Mouse (Mus musculus) heart, postnatal 0 days (tissue): ENCODE data around the gene Nacc2. TPM values are rescaled to one million over a fixed set of nuclear protein-coding genes. Genes with fewer than 3 reads are reported as not detected.

Source experiments
- ATAC-seq: fragments of 200-750 bp; cut with Nextera tagmentation; 2 replicates; pipeline ENCODE4 v1.8.0; 2017; ENCODE audit warnings: low read depth, moderate number of reproducible peaks, moderate library complexity; ENCODE audit not compliant: insufficient read depth
- DNase-seq: peaks from one replicate; pipeline ENCODE4 v3.0.0-alpha.2; 2016; ENCODE audit warnings: low spot score
- H3K27ac ChIP-seq: fragments of 300-500 bp; sonication (generic); 2 replicates; pipeline ENCODE4 v1.5.1; 2014; ENCODE audit warnings: low read depth, mild to moderate bottlenecking
- H3K27me3 ChIP-seq: fragments of 300-500 bp; sonication (generic); 2 replicates; pipeline ENCODE4 v1.6.1; 2014; ENCODE audit warnings: low read length, mixed read lengths; ENCODE audit not compliant: control insufficient read depth, insufficient read depth
- H3K36me3 ChIP-seq: fragments of 300-500 bp; sonication (generic); replicated peaks from 2 replicates; pipeline ENCODE4 v1.6.1; 2014; ENCODE audit warnings: low read length, mixed read lengths; ENCODE audit not compliant: control insufficient read depth, insufficient read depth
- H3K4me1 ChIP-seq: fragments of 300-500 bp; sonication (generic); 2 replicates; pipeline ENCODE4 v1.6.1; 2014; ENCODE audit warnings: antibody characterized with exemption; ENCODE audit not compliant: control insufficient read depth, insufficient read depth
- H3K4me2 ChIP-seq: fragments of 300-500 bp; sonication (generic); 2 replicates; pipeline ENCODE4 v1.6.1; 2014; ENCODE audit warnings: low read depth, mild to moderate bottlenecking, low read length, moderate library complexity
- H3K4me3 ChIP-seq: fragments of 300-500 bp; sonication (generic); 2 replicates; pipeline ENCODE4 v1.5.1; 2014; ENCODE audit warnings: low read depth, low read length
- H3K9ac ChIP-seq: fragments of 300-500 bp; sonication (generic); replicated peaks from 2 replicates; pipeline ENCODE4 v1.6.1; 2014; ENCODE audit warnings: low read depth, low read length, mixed read lengths
- H3K9me3 ChIP-seq: fragments of 300-500 bp; sonication (generic); replicated peaks from 2 replicates; pipeline ENCODE4 v1.6.1; 2016; ENCODE audit warnings: low read length; ENCODE audit not compliant: control insufficient read depth
- CTCF ChIP-seq: IDR thresholded peaks from 2 replicates; pipeline ENCODE4 v1.5.1; 2016; ENCODE audit warnings: antibody characterized with exemption, control low read depth, low read depth
- EP300 ChIP-seq: IDR thresholded peaks from 2 replicates; pipeline ENCODE4 v1.6.1; 2016; ENCODE audit warnings: antibody characterized with exemption, low read depth
- WGBS: fragments of 180-500 bp; shearing (Covaris S2); extraction: QIAGEN DNeasy Blood & Tissue Kit; methylation state at CpG from one replicate; pipeline ENCODE4 v1.1.7; 2014; 5-methylcytosine and 5-hydroxymethylcytosine counted together
- polyA plus RNA-seq: library from polyadenylated mRNA; unstranded; fragments of >200 nt; fragmentation: Nextera tagmentation; extraction: Ambion mirVana; gene quantifications from 2 replicates; pipeline ENCODE4 v1.2.1, GENCODE M21; 2015
- total RNA-seq: library from RNA; depleted of rRNA; stranded (reverse); fragments of >200 nt; gene quantifications from 2 replicates; pipeline ENCODE4 v1.2.3, GENCODE M21; 2014; ENCODE audit warnings: low replicate concordance

The Nacc2 gene
- total and polyA plus RNA-seq, 2 experiments from 2014 or later, result 6.9 to 20.6 TPM

GRCm38 (mm10) chr2:26119310-26119592 lies 3.8 kb downstream of the Nacc2 start:
- WGBS, result 33% methylated on average over 2 of the region's 2 CpGs
- TF ChIP-seq EP300, result no peak
- no peak for TF ChIP-seq CTCF
- peaks cover 4% of the 10 kb centered on the region; the same call in 1 of the 2 replicates for H3K27me3 ChIP-seq
- DNase-seq (no peak), ATAC-seq (no peak)
- H3K27ac ChIP-seq, result peak overlapping the region; percentile 67
- peak overlapping the region; percentile 43 for H3K9ac ChIP-seq
- no peaks in the 10 kb centered on the region for H3K36me3 ChIP-seq
- peaks cover 44% of the 10 kb centered on the region for H3K4me1 ChIP-seq
- no peaks in the 10 kb centered on the region for H3K9me3 ChIP-seq
- no peak overlapping the region for H3K4me3 ChIP-seq
- H3K4me2 ChIP-seq, result no peak overlapping the region

GRCm38 (mm10) chr2:26118584-26119309 lies 4.3 kb downstream of the Nacc2 start:
- DNase-seq, result no peak

GRCm38 (mm10) chr2:26117580-26117979 lies 5.4 kb downstream of the Nacc2 start:
- WGBS, result 76% methylated on average over 1 of the region's 1 CpGs
- no peak for ATAC-seq
- H3K9me3 ChIP-seq, result no peaks in the 10 kb centered on the region
- H3K9ac ChIP-seq, result no peak overlapping the region
- H3K36me3 ChIP-seq, result no peaks in the 10 kb centered on the region
- H3K27me3 ChIP-seq, result peaks cover 4% of the 10 kb centered on the region; the same call in 1 of the 2 replicates
- DNase-seq, result no peak
- H3K27ac ChIP-seq, result no peak overlapping the region
- TF ChIP-seq CTCF (peak; percentile 20; the same call in 1 of the 2 replicates), EP300 (no peak)
- no peak overlapping the region for H3K4me3 ChIP-seq
- H3K4me2 ChIP-seq, result no peak overlapping the region
- H3K4me1 ChIP-seq, result peaks cover 34% of the 10 kb centered on the region

More at GRCm38 (mm10) chr2:26118584-26119309, 4.3 kb downstream of the Nacc2 start:
- Histone ChIP-seq H3K9me3 (no peaks in the 10 kb centered on the region), H3K9ac (peak overlapping the region; percentile 43), H3K36me3 (no peaks in the 10 kb centered on the region), H3K4me3 (no peak overlapping the region), H3K4me2 (peak overlapping the region; percentile 30; the same call in 1 of the 2 replicates), H3K27ac (peak overlapping the region; percentile 67), H3K27me3 (peaks cover 4% of the 10 kb centered on the region; the same call in 1 of the 2 replicates), H3K4me1 (peaks cover 42% of the 10 kb centered on the region)
- peak; percentile 28 for ATAC-seq
- TF ChIP-seq CTCF (no peak), EP300 (no peak)
- WGBS, result 38% methylated on average over 4 of the region's 4 CpGs

- no peak overlapping the region for H3K4me3 ChIP-seq
- H3K27ac ChIP-seq, result no peak overlapping the region
- 22% methylated on average over 3 of the region's 3 CpGs for whole genome bisulfite sequencing
- no peak overlapping the region for H3K9ac ChIP-seq
- no peaks in the 10 kb centered on the region for H3K27me3 ChIP-seq
- no peak for ATAC-seq
- no peak for DNase-seq
- H3K9me3 ChIP-seq, result no peaks in the 10 kb centered on the region
- no peaks in the 10 kb centered on the region for H3K36me3 ChIP-seq
- no peak overlapping the region for H3K4me2 ChIP-seq
- H3K4me1 ChIP-seq, result peaks cover 34% of the 10 kb centered on the region
- no peak for TF ChIP-seq EP300
- no peak for TF ChIP-seq CTCF
Measured at GRCm38 (mm10) chr2:26116550-26116949, 6.5 kb downstream of the Nacc2 start.

GRCm38 (mm10) chr2:26115215-26115614 lies 7.8 kb downstream of the Nacc2 start:
- no peak for DNase-seq
- Histone ChIP-seq H3K27me3 (no peaks in the 10 kb centered on the region), H3K36me3 (no peaks in the 10 kb centered on the region), H3K4me3 (no peak overlapping the region), H3K4me1 (peaks cover 34% of the 10 kb centered on the region), H3K9ac (no peak overlapping the region), H3K9me3 (no peaks in the 10 kb centered on the region), H3K27ac (no peak overlapping the region), H3K4me2 (no peak overlapping the region)
- WGBS, result 88% methylated on average over 6 of the region's 6 CpGs
- no peak for ATAC-seq
- TF ChIP-seq EP300 (no peak), CTCF (no peak)

GRCm38 (mm10) chr2:26108237-26108636 lies 14.8 kb downstream of the Nacc2 start:
- Histone ChIP-seq H3K9ac (no peak overlapping the region), H3K9me3 (no peaks in the 10 kb centered on the region), H3K27me3 (no peaks in the 10 kb centered on the region), H3K4me1 (no peaks in the 10 kb centered on the region), H3K27ac (no peak overlapping the region), H3K4me3 (no peak overlapping the region), H3K4me2 (no peak overlapping the region), H3K36me3 (no peaks in the 10 kb centered on the region)
- DNase-seq (no peak), ATAC-seq (no peak)
- 84% methylated on average over 6 of the region's 6 CpGs for WGBS
- TF ChIP-seq EP300, result no peak
- no peak for TF ChIP-seq CTCF
